Mouse (Mus musculus) liver, adult 2 months (tissue): Measurements from ENCODE around the gene Psmd12.
A peak's percentile ranks its signal among the peaks of the same experiment; 100 is the strongest.

Experiments
- CTCF ChIP-seq: fragments of 200-500 bp; IDR thresholded peaks from 2 replicates; pipeline ENCODE4 v1.5.1; 2011; ENCODE audit warnings: low read depth, low read length, control low read depth
- POLR2A ChIP-seq: fragments of 200-500 bp; IDR thresholded peaks from 2 replicates; pipeline ENCODE4 v1.6.1; 2011; ENCODE audit warnings: low read length, control low read depth; ENCODE audit not compliant: insufficient read depth; ENCODE audit errors: extremely low read depth

DNA sequence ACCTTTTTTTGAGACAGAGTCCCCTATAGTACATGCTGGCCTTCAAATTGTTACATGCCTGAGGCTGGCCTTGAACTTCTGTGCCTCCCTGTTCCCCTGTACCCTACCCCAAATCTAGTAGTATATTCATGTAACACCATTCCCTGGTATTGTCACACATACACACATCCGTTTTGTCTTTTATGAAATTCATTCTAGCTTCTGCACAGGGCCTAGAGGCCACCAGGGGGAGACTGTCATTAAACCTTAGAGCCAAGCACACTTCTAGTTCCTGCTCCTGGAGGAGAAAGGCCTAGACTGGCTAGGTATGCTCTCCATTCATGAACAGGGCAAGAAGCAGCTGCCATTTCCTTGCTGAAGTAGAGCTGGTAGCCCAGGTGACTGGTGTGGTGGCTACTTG lies 27.0 kb downstream of the Psmd12 start:
- TF ChIP-seq POLR2A (no peak), CTCF (peak; percentile 30; the same call in 1 of the 2 replicates)
